Mouse (Mus musculus): ENCODE data around the gene Smcr8.
"Not testable (repeated sequence)": the region's sequence is repeated elsewhere in the genome, so short reads cannot be mapped to it uniquely, and the experiment has no call there.

Gene Smcr8

DNA sequence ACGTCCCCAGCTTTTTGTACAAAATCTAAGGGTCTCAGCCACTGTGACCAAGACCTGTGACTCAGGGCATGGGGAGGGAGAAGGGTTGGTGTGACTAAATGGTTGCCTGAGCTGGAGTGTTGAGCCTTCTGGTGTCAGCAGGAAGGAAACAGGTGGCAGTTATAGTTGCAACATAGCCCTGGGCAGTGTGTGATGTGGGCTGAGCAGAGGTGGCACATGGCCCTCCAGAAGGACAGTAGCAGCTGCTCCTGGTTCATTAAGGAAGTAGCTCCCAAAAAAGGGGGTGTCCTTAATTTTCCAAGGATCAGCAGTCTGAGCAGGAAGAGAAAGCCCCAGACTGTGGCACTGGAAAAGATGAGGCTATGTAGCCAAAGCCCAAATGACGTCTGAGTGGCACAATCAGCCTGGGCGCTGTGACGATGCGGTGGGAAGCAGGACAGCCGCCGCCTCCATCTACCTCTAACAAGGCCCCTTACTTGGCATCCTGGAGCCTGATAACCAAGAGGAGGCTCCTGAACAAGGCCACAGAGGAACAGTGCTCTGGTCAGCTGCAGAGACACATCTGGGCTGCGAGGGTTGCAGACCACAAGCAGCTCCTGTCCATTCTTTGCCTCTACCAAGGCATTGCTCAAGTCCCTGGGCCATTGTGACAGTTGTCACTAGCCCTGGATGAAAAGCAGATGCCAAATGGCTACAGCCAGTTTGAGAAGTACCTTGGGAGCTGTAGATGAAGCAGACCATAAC is 7.0 kb downstream of the Smcr8 start:
- no peak for DNase-seq

- DNase-seq = no peak
These were observed 10.3 kb downstream of the Smcr8 start for GRCm38 (mm10) chr11:60787595-60787994.

GRCm38 (mm10) chr11:60790472-60790871 is 13.1 kb downstream of the Smcr8 start:
- no peak for DNase-seq

GRCm38 (mm10) chr11:60796342-60796741 is 19.0 kb downstream of the Smcr8 start:
- DNase-seq = no peak

GRCm38 (mm10) chr11:60799977-60800376 is 22.7 kb downstream of the Smcr8 start:
- no peak for DNase-seq

GRCm38 (mm10) chr11:60800892-60801291 is 23.6 kb downstream of the Smcr8 start:
- no peak for DNase-seq

DNA sequence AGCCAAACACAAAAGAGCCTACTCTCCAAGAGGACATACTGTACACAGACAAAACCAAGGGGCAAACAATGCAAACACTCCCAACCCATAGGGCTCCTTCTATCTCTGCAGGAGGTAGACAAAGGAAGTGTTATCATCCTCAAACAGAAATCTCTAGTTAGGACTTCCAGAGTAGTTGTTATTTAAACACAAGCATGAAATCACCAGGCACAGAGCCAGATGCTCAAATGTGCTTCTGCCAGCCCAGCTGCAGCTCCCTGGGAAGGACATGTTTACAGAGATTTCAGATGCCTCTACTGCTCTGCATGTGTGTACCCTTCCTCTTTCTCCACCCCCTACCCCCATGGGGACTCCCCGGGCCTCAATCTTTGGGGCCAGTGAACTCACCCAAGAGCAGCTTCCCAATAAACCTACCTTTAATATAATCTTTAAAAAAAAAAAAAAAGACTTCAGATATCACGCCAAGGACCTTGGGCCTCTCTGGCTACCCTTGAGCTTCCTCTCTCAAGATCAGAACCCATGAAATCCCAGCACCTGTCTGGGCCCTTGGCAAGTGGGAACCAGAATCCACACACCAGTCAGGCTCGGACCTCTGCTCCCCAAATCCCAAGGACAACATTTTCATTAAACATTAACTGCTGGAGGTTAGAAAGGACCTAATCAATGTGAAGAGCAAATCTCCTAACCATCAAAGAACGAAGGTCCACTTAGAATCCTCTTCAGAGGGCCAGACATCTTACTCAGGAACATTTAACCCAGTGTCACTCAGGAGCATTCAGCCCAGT is 31.2 kb downstream of the Smcr8 start:
- DNase-seq = peak; percentile 19

GRCm38 (mm10) chr11:60809546-60809945 is 32.2 kb downstream of the Smcr8 start:
- DNase-seq = no peak

GRCm38 (mm10) chr11:60810046-60810965 is 33.0 kb downstream of the Smcr8 start:
- no peak for DNase-seq

DNA sequence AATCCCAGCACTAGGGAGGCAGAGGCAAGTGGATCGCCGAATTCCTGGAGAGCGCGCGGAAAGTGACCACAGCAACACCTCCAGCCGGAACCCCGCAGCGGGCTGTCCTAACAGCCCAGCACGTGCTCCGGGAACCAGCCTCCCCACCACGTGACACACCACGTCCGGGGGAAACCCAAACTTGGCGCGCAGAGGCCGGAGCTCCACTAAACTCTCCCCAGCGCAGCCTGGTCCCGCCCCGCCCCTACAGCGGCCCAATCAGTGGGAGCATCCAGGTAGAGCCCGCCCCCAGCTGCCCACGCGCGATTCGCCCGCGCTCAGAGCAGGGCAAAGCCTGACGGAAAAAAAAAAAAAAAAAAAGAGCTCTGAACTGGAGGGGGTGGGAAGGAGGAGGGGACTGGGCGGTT is 33.7 kb downstream of the Smcr8 start:
- DNase-seq = peak; percentile 94

- not testable (repeated sequence) for DNase-seq
These were observed 34.3 kb downstream of the Smcr8 start, which contains the start of gene Shmt1 for GRCm38 (mm10) chr11:60811618-60812017. Gene Shmt1 (minus strand): TSS chr11:60811718.

- DNase-seq = no peak
These were observed 39.1 kb downstream of the Smcr8 start for GRCm38 (mm10) chr11:60816398-60816797.

- DNase-seq = no peak
These were observed 46.4 kb downstream of the Smcr8 start for GRCm38 (mm10) chr11:60823771-60824170.

DNA sequence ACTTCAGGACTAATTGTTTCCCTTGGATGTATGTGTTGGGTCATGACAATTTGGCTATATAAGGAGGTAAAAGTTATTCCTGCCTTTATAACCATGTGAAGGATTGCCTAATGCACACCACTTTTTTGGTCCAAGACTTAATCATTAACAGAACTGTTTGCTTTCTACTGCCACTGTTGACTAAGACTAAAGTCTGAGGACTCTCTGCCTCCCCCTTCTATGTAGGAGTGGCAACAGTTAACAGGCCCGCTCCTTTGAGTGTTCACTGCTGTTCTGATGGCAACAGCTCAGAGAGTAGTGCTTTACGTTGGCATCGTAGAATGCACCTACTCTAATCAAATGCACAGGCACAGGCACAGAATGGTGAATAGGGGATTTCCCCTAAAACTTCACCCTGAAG is 47.9 kb downstream of the Smcr8 start:
- no peak for DNase-seq

- DNase-seq = no peak
These were observed 49.4 kb downstream of the Smcr8 start for GRCm38 (mm10) chr11:60826700-60827099.

GRCm38 (mm10) chr11:60827241-60827945 is 50.1 kb downstream of the Smcr8 start:
- no peak for DNase-seq

DNA sequence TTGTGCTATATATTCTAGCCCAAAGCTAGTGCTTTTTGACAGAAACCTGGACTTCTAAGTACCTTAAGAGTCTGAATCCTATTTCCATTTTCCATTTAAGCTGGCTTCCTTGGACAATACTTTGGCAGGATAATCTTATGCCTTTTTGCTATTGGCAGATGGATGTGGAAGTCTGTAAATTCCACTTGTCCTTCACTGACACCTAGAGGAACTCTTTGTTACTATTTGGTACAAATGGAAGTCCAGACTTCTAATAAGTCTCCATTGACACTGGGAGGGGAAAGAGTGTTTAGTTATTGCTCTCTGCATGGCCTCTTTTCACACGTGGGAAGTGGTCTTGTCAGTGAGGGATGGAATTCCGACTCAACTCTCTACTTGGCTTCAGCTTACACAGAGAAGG is 51.6 kb downstream of the Smcr8 start:
- no peak for DNase-seq

DNA sequence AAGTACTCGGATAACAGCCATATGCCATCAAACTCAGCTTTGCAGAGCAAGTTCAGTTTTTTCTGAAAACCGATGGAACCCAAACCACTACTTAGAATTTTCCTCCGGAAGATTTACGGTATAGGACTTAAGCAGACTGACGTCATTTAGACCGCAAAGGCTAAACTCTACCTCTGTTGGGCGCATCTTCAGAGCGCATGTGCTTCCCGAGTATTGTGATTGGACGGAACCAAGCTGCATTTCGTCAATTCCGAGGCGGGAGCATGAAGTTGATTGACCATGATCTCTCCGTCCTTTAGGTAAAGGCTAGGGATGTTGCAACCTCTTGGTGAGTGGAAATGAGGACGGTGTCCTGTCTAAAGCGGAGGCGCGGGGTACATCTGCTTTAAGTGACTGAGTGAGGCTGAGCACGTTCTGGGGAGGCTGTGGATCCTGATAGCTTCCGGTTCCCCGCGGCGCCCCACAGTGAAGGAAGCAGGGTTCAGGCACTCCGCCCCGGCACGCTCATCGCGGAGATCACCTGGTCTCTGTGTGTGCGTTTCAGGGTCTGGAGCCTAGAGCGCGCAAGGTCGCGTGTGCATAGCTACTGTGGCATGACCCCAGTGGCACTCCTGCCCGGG is 53.2 kb downstream of the Smcr8 start, which contains the start of gene Dhrs7b:
Gene Dhrs7b (plus strand): TSS at position 199 of the 620 bp plus-strand sequence.
- peak; percentile 85 for DNase-seq

GRCm38 (mm10) chr11:60836897-60837296 is 59.6 kb downstream of the Smcr8 start:
- no peak for DNase-seq

Measured in liver (tissue).